Mouse (Mus musculus) layer of hippocampus, postnatal 25 days (tissue): ENCODE data around the gene Foxn1. TPM values are rescaled to one million over a fixed set of nuclear protein-coding genes. Genes with fewer than 3 reads are reported as not detected.

ENCODE experiments used
- DNase-seq, 2 experiments: peaks; one replicate each; pipeline ENCODE4 v3.0.0; 2022; ENCODE audit warnings: mixed read lengths in 2 of 2, low spot score in 1 of 2; ENCODE audit errors: extremely low spot score in 1 of 2
- total RNA-seq, 2 experiments: library from RNA; stranded (reverse); gene quantifications; 2 replicates each; pipeline ENCODE4 v1.2.3; 2021

The Foxn1 gene
- not detected for total RNA-seq

GRCm38 (mm10) chr11:78386508-78387043, at the start of gene Foxn1:
TSS of gene Foxn1 (minus strand) at chr11:78386558.
- no peak for DNase-seq

- DNase-seq, result peak in 1 of 2 experiments; percentile 27
Measured at GRCm38 (mm10) chr11:78435776-78436349, 49.5 kb upstream of the Foxn1 start.

- no peak for DNase-seq
Measured at GRCm38 (mm10) chr11:78434052-78434451, 47.7 kb upstream of the Foxn1 start.

- no peak for DNase-seq
Measured at GRCm38 (mm10) chr11:78431176-78431575, 44.8 kb upstream of the Foxn1 start.

- DNase-seq, result no peak
Measured at GRCm38 (mm10) chr11:78430195-78430878, 44.0 kb upstream of the Foxn1 start.

- no peak for DNase-seq
Measured at GRCm38 (mm10) chr11:78428309-78428708, 42.0 kb upstream of the Foxn1 start.

- DNase-seq, result no peak
Measured at GRCm38 (mm10) chr11:78427655-78428054, 41.3 kb upstream of the Foxn1 start.

GRCm38 (mm10) chr11:78425572-78425971, 39.2 kb upstream of the Foxn1 start:
- no peak for DNase-seq

- DNase-seq, result no peak
Measured at GRCm38 (mm10) chr11:78424352-78424751, 38.0 kb upstream of the Foxn1 start.

- DNase-seq, result no peak
Measured at GRCm38 (mm10) chr11:78422055-78422819, 35.9 kb upstream of the Foxn1 start, which contains the start of gene Slc13a2. TSS of gene Slc13a2 (minus strand) at chr11:78422217.

GRCm38 (mm10) chr11:78421201-78422009, 35.0 kb upstream of the Foxn1 start:
- DNase-seq, result no peak

GRCm38 (mm10) chr11:78420263-78420889, 34.0 kb upstream of the Foxn1 start:
- no peak for DNase-seq

- DNase-seq, result no peak
Measured at GRCm38 (mm10) chr11:78416854-78417253, 30.5 kb upstream of the Foxn1 start.

- DNase-seq, result no peak
Measured at GRCm38 (mm10) chr11:78412861-78413260, 26.5 kb upstream of the Foxn1 start.

- no peak for DNase-seq
Measured at GRCm38 (mm10) chr11:78412324-78412850, 26.0 kb upstream of the Foxn1 start.

- peak in 1 of 2 experiments; percentile 20 for DNase-seq
Measured at GRCm38 (mm10) chr11:78411606-78412323, 25.4 kb upstream of the Foxn1 start.

GRCm38 (mm10) chr11:78408256-78409240, 22.2 kb upstream of the Foxn1 start:
- DNase-seq, result no peak

GRCm38 (mm10) chr11:78402062-78402461, 15.7 kb upstream of the Foxn1 start:
- no peak for DNase-seq
